Comparison of ENCODE assay signal across 8 mouse cellular contexts in the genomic region with DNA sequence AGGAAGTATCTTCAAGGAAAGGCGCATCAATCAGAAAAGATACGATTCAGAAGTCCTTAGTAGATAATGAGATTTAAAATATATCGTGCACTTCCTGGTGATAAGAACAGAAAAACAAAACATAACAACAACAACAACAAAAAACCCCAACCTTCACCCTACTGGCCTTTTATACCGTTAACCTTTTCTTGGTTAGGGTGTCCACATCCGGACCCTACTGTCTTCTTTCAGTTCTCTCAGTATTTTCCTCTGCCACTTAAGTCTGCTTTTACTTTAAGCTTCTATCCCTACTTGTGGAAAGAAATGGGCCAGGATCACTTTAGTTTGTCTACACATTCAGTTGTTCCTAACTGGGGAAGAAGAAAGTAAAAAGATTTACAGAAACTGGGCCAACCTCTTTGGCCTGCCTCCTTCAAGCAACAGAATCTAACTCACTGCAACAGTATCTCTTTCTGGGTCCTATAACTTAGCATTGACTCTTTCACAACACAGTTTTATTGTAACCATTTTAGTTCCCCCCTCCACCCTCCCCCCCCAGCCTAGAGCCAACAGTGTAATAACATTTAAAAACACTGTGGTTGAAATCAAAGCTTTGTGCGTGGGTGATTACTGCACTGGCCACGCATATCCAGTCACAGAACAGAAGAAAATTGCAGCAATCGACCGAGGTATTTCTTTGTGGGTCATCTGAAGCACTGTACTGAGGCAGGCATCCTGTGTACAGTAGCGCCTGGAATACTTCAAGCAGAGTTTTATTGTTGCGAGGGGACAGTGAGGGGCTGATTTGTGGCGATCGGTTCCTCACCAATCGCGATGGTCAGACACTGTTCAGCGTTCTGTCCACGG. TPM values are rescaled to one million over a fixed set of nuclear protein-coding genes. Genes with fewer than 3 reads are reported as not detected.
DNase-seq lines count a peak whose midpoint lies in the region; ATAC-seq and TF ChIP-seq lines count a peak whose summit lies in the region.

No protein-coding gene starts in this region.

- no peak for DNase-seq in heart, postnatal 14 days
- DNase-seq in MEL (ENCODE audit: low read depth, low spot score): peak; percentile 71
- DNase-seq in spleen, adult 18-20 months: no peak
- no peak for DNase-seq in adrenal gland, postnatal 10 days
- no peak for DNase-seq in gastrocnemius, postnatal 10 days

- no peaks in the 10 kb centered on the region for H3K9me3 ChIP-seq in heart, embryonic 16.5 days (replicated peaks; ENCODE audit: control insufficient read depth, low read length)
- no peaks in the 10 kb centered on the region for H3K9me3 ChIP-seq in MEL (replicated peaks; ENCODE audit: insufficient read depth, low read length)
- H3K9me3 ChIP-seq in megakaryocyte, embryonic 14.5 days: no peaks in the 10 kb centered on the region

- H3K4me1 ChIP-seq in heart, embryonic 16.5 days (ENCODE audit: control insufficient read depth, insufficient read depth, low read length): peaks cover 14% of the 10 kb centered on the region
- H3K4me1 ChIP-seq in MEL (ENCODE audit: control insufficient read depth in 1 of 2, insufficient read depth in 2 of 2, low read length in 2 of 2): peaks cover 6 to 12% of the 10 kb centered on the region in 2 experiments
- peaks cover 32% of the 10 kb centered on the region for H3K4me1 ChIP-seq in megakaryocyte, embryonic 14.5 days

- H3K27ac ChIP-seq in heart, embryonic 16.5 days (ENCODE audit: low read length): peak overlapping the region; percentile 99
- H3K27ac ChIP-seq in MEL (ENCODE audit: control insufficient read depth, low read depth, low read length): peak overlapping the region; percentile 46; the same call in 1 of the 2 replicates

- TF ChIP-seq POLR2A in MEL (IDR thresholded peaks at IDR 0.05; ENCODE audit: control insufficient read depth in 1 of 2, insufficient read depth in 1 of 2, low read depth in 1 of 2, low read length in 2 of 2, poor library complexity in 1 of 2): no peak; a peak in 1 of 4 replicates

- intact Hi-C loops in heart, postnatal 14 days (cut with DNase I): loop anchor here (2.0 to 10.0 kb wide), 6 partner anchors 82 to 312 kb away; partner anchors contain the start of gene Lta4h

- H3K27me3 ChIP-seq in heart, embryonic 16.5 days (ENCODE audit: control insufficient read depth, insufficient read depth, low read length): no peaks in the 10 kb centered on the region
- no peaks in the 10 kb centered on the region for H3K27me3 ChIP-seq in MEL (ENCODE audit: control insufficient read depth in 1 of 2, insufficient read depth in 2 of 2, low read length in 2 of 2)
- no peaks in the 10 kb centered on the region for H3K27me3 ChIP-seq in megakaryocyte, embryonic 14.5 days (replicated peaks)

- TF ChIP-seq CTCF in MEL (IDR thresholded peaks at IDR 0.05 in 2 of 3, conservative IDR thresholded peaks at IDR 0.05 in 1 of 3; ENCODE audit: control insufficient read depth in 1 of 3, insufficient read depth in 1 of 3, low read depth in 2 of 3, low read length in 3 of 3, poor library complexity in 1 of 3, severe bottlenecking in 1 of 3): no peak

- ATAC-seq in heart, embryonic 16.5 days (replicated peaks; ENCODE audit: extremely low read depth, insufficient read depth, low FRiP score): peak; percentile 42
- peak; percentile 40 for ATAC-seq in granulocyte monocyte progenitor cell, adult 5-6 weeks (replicated peaks; ENCODE audit: poor library complexity, severe bottlenecking)

- no peaks in the 10 kb centered on the region for H3K36me3 ChIP-seq in heart, embryonic 16.5 days (ENCODE audit: control insufficient read depth, insufficient read depth)
- peaks cover 0 to 17% of the 10 kb centered on the region in 2 experiments; a peak in 3 of 4 replicates for H3K36me3 ChIP-seq in MEL (ENCODE audit: control insufficient read depth in 1 of 2, insufficient read depth in 2 of 2, low read length in 2 of 2)
- no peaks in the 10 kb centered on the region for H3K36me3 ChIP-seq in megakaryocyte, embryonic 14.5 days (replicated peaks; ENCODE audit: low read length)

- H3K4me3 ChIP-seq in heart, embryonic 16.5 days (ENCODE audit: low read length): peak overlapping the region; percentile 93
- peak overlapping the region; percentile 82 to 88 for H3K4me3 ChIP-seq in MEL (ENCODE audit: control insufficient read depth in 1 of 2, insufficient read depth in 1 of 2, low read depth in 2 of 2, low read length in 2 of 2)
- peak overlapping the region; percentile 96 for H3K4me3 ChIP-seq in megakaryocyte, embryonic 14.5 days (replicated peaks)

- TF ChIP-seq RAD21 in MEL (IDR thresholded peaks at IDR 0.05; ENCODE audit: low read depth, low read length): no peak

- 21% methylated on average over 17 of the region's 17 CpGs for WGBS in heart, embryonic 16.5 days

- H3K79me2 ChIP-seq in MEL (ENCODE audit: control insufficient read depth, insufficient read depth, low read length, poor library complexity): peaks cover 32% of the 10 kb centered on the region

- peak overlapping the region; percentile 76 for H3K4me2 ChIP-seq in heart, embryonic 16.5 days (ENCODE audit: low read depth, low read length)

- peak overlapping the region; percentile 69 for H3K9ac ChIP-seq in heart, embryonic 16.5 days (ENCODE audit: low read length)
- H3K9ac ChIP-seq in MEL (ENCODE audit: control insufficient read depth, low read depth, low read length, poor library complexity, severe bottlenecking): peak overlapping the region; percentile 74

- TF ChIP-seq EP300 in MEL (IDR thresholded peaks at IDR 0.05; ENCODE audit: low read depth in 1 of 2, low read length in 2 of 2): no peak

TF ChIP-seq in MEL, 35 proteins besides CTCF, POLR2A, EP300 and RAD21:
- TF ChIP-seq MEF2A (IDR thresholded peaks at IDR 0.05; ENCODE audit: extremely low read depth, insufficient replicate concordance, low read depth, low read length, poor library complexity, severe bottlenecking): no peak
- TF ChIP-seq GATA1 (IDR thresholded peaks at IDR 0.05; ENCODE audit: low read depth, low read length): 0 out of 2 replicates have a peak, but pooled peaks have one; percentile 27
- TF ChIP-seq GABPA (IDR thresholded peaks at IDR 0.05; ENCODE audit: low read depth, low read length): no peak
TF ChIP-seq in MEL: peak in this region for 1.

RNA-seq across cellular contexts. Expression of gene Cdk17, which starts 0.8 kb away (rescaled TPM):
- polyA plus RNA-seq in heart, embryonic 16.5 days (2015; fragmentation: Nextera tagmentation; extraction: Ambion mirVana): 14.9 and 16.7 TPM in 2 replicates
- total RNA-seq in heart, postnatal 14 days (2021): 10 to 100 TPM; 28.0 to 28.3 TPM
- total RNA-seq in MEL (2012; rRNA removed): 25.6 and 28.9 TPM in 2 replicates
- polyA plus RNA-seq in MEL (2012; ENCODE audit: insufficient read depth in 1 of 2, insufficient read length in 2 of 2, low read depth in 1 of 2, low replicate concordance in 2 of 2, missing spikeins in 1 of 2): 100 to 1,000 TPM in 1 of 2 experiments, 10 to 100 TPM in 1; 32.9 to 155 TPM
- total RNA-seq in granulocyte monocyte progenitor cell, adult 5-6 weeks (2014; fragmentation: Nextera tagmentation): 28.1 and 41.6 TPM in 2 replicates
- 36.3 and 40.0 TPM in 2 replicates for total RNA-seq in granulocyte monocyte progenitor cell, adult 5-6 weeks (2017)
- polyA plus RNA-seq in megakaryocyte, embryonic 14.5 days (2012; ENCODE audit: insufficient read depth, low replicate concordance): 2.3 TPM in 1 of 2 replicates, not detected in the other
- 10 to 100 TPM; 37.3 to 38.7 TPM for total RNA-seq in adrenal gland, postnatal 10 days (2021)
- 10 to 100 TPM; 18.6 to 22.6 TPM for total RNA-seq in gastrocnemius, postnatal 10 days (2021)
